Mouse (Mus musculus) midbrain, embryonic 11.5 days (tissue): ENCODE data around the gene Tbc1d10c. TPM values are rescaled to one million over a fixed set of nuclear protein-coding genes. Genes with fewer than 3 reads are reported as not detected.

Experiments
- ATAC-seq: fragments of 200-750 bp; cut with Nextera tagmentation; 2 replicates; pipeline ENCODE4 v1.8.0; 2017; ENCODE audit warnings: moderate TSS enrichment, moderate library complexity; ENCODE audit not compliant: low FRiP score
- DNase-seq: peaks from one replicate; pipeline ENCODE4 v3.0.0; 2015; ENCODE audit warnings: low spot score; ENCODE audit errors: missing footprints
- H3K27ac ChIP-seq: fragments of 300-500 bp; sonication (generic); 2 replicates; pipeline ENCODE4 v1.5.1; 2014; ENCODE audit warnings: low read depth, low read length
- H3K27me3 ChIP-seq: fragments of 300-500 bp; sonication (generic); 2 replicates; pipeline ENCODE4 v1.6.1; 2014; ENCODE audit warnings: mild to moderate bottlenecking, low read length, moderate library complexity, mixed read lengths; ENCODE audit not compliant: control insufficient read depth, insufficient read depth
- H3K36me3 ChIP-seq: fragments of 300-500 bp; sonication (generic); 2 replicates; pipeline ENCODE4 v1.6.1; 2014; ENCODE audit warnings: mild to moderate bottlenecking, low read length, moderate library complexity, mixed read lengths; ENCODE audit not compliant: control insufficient read depth, insufficient read depth
- H3K4me1 ChIP-seq: fragments of 300-500 bp; sonication (generic); 2 replicates; pipeline ENCODE4 v1.6.1; 2014; ENCODE audit warnings: low read length; ENCODE audit not compliant: control insufficient read depth, insufficient read depth
- H3K4me2 ChIP-seq: fragments of 300-500 bp; sonication (generic); 2 replicates; pipeline ENCODE4 v1.6.1; 2014; ENCODE audit warnings: mild to moderate bottlenecking, moderate library complexity
- H3K4me3 ChIP-seq: fragments of 300-500 bp; sonication (generic); 2 replicates; pipeline ENCODE4 v1.5.1; 2014; ENCODE audit warnings: low read depth, low read length
- H3K9ac ChIP-seq: fragments of 300-500 bp; sonication (generic); 2 replicates; pipeline ENCODE4 v1.6.1; 2014; ENCODE audit warnings: low read length
- H3K9me3 ChIP-seq: fragments of 300-500 bp; sonication (generic); 2 replicates; pipeline ENCODE4 v1.6.1; 2016; ENCODE audit warnings: low read length; ENCODE audit not compliant: control insufficient read depth
- WGBS: fragments of 180-500 bp; shearing (Covaris S2); extraction: QIAGEN DNeasy Blood & Tissue Kit; methylation state at CpG from one replicate; pipeline ENCODE4 v1.1.7; 2014; 5-methylcytosine and 5-hydroxymethylcytosine counted together
- polyA plus RNA-seq: library from polyadenylated mRNA; unstranded; fragments of >200 nt; fragmentation: Nextera tagmentation; extraction: Ambion mirVana; gene quantifications from 2 replicates; pipeline ENCODE4 v1.2.1, GENCODE M21; 2014

Gene Tbc1d10c
- polyA plus RNA-seq, 1 experiment from 2014 or later = 0.29 TPM

DNA sequence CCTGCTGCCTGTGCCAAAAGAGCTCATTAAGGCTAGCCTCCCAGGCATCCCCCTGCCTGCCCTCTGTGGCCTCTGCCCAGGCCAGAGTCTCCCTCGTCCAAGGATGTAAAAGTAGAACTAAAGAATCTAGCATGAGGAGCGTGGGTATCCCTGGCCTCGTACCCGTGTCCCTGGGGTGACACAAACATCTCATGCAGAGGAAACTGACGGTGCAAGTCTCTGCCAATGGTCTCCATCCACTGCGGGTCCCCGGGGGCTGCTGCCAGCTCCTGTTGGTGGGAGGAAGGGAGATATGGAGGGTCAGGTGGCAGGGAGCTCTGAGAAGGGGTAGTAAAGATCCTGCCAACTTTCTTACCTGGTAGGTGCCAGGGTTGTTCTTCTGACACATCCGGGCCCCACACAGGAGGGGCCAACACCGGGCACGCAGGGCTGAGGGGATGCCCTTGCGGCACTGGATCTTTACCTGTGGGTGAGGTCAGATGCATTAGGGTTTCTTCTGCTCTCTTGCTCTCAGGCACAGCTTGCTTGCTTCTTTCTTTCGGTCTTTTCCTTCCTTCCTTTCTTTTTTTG lies 1.9 kb downstream of the Tbc1d10c start:
- H3K27me3 ChIP-seq = no peaks in the 10 kb centered on the region
- no peak overlapping the region for H3K4me2 ChIP-seq
- peaks cover 2% of the 10 kb centered on the region; the same call in 1 of the 2 replicates for H3K36me3 ChIP-seq
- no peak for ATAC-seq
- H3K9me3 ChIP-seq = no peaks in the 10 kb centered on the region
- H3K4me1 ChIP-seq = peaks cover 12% of the 10 kb centered on the region
- H3K4me3 ChIP-seq = no peak overlapping the region
- H3K27ac ChIP-seq = no peak overlapping the region
- 85% methylated on average over 12 of the region's 12 CpGs for WGBS
- no peak overlapping the region for H3K9ac ChIP-seq
- no peak for DNase-seq

DNA sequence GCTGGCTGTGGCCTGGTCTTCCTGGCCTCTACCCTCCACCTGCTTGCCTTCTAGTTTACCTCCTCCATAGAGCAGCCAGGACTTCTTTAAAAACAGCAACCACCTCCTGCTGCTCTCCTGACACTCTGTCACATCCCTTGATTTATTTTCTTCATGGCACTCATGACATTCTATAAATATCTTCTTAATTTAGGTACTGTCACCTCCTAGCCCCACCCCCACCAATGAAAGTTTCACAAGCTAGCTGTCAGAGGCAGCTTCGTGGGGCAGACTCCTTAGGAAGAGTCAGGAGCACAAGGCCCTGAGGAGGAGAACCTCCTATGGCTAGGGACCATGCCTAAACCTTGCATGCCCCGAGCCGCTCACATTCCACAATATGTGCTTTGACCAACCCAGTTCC lies 3.8 kb downstream of the Tbc1d10c start:
- no peak for ATAC-seq
- no peak overlapping the region for H3K4me3 ChIP-seq
- H3K27ac ChIP-seq = no peak overlapping the region
- H3K4me2 ChIP-seq = no peak overlapping the region
- 80% methylated on average over 3 of the region's 3 CpGs for WGBS
- H3K27me3 ChIP-seq = no peaks in the 10 kb centered on the region
- H3K36me3 ChIP-seq = no peaks in the 10 kb centered on the region
- no peak for DNase-seq
- H3K9ac ChIP-seq = no peak overlapping the region
- H3K4me1 ChIP-seq = peaks cover 2% of the 10 kb centered on the region; the same call in 1 of the 2 replicates
- H3K9me3 ChIP-seq = no peaks in the 10 kb centered on the region

DNA sequence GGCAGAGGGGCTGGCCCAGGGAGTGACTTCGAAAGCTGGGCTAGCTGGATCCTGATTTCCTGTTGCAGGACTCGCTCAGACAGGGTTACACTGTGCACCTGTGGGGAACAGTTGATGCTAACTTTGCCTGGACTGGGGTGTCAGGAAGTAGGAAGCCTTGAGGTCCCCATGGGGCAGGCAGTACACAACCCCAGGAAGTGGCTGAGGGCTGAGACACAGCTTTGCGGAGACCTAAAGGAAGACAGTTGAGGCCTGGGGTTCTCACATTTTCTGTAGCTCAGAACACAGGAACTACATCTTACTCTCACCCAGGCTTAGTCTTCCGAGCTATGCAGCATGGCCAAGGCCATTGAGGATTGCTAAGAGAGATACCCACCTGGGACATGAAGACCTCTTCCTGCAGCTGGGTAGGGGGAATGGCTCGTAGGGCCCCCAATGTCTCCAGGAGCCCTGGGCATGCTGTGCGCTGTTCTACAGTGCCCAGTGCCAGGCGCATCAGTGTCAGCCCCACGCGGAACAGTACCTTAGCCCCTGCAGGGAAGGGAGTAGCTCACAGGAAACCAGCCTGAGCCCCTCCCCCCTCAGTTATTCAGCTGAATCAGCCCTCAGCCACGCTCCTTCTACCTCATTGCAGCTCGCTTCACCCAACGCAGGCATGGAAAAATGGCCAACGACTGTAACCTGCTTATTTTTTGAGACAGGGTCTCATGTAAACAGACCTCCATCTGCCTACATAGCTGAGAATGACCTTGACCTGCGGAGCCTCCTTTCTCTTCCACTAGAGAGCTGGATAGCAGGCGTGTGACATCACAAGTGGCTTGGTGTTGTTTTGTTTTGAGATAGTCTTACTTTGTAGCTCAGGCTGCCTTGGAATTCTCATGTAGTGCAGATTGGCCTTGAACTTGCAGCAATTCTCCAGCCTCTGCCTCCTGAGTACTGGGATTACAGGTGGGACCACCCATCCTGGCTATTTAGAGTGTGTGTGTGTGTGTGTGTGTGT lies 5.8 kb downstream of the Tbc1d10c start:
- Histone ChIP-seq H3K27me3 (no peaks in the 10 kb centered on the region), H3K9me3 (no peaks in the 10 kb centered on the region), H3K4me1 (no peaks in the 10 kb centered on the region), H3K4me3 (no peak overlapping the region), H3K36me3 (no peaks in the 10 kb centered on the region), H3K4me2 (no peak overlapping the region), H3K27ac (no peak overlapping the region), H3K9ac (no peak overlapping the region)
- DNase-seq (no peak), ATAC-seq (no peak)
- 66% methylated on average over 15 of the region's 15 CpGs for WGBS

DNA sequence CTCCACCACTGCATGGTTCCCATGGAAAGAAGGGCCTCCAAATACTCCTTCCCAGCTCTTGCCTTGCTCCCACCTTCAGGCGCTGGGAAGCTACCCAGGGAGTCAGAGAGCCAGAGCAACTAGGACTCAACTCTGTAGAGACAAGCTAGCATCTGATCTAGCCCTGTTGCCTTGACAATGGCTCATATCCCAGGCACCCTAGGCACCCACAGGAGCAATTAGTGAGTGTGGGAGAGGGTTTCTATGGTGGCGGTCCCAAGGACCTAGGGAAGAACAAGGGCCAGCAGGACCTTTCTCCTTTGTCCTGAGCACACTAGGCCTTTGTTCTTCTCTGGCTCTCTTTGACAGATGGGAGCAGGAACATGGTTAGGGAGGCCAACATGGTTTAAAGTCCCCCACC lies 7.4 kb downstream of the Tbc1d10c start:
- WGBS = 87% methylated on average over 2 of the region's 2 CpGs
- H3K27me3 ChIP-seq = no peaks in the 10 kb centered on the region
- H3K4me3 ChIP-seq = no peak overlapping the region
- ATAC-seq = no peak
- no peak for DNase-seq
- H3K9ac ChIP-seq = no peak overlapping the region
- no peaks in the 10 kb centered on the region for H3K4me1 ChIP-seq
- no peaks in the 10 kb centered on the region for H3K36me3 ChIP-seq
- no peaks in the 10 kb centered on the region for H3K9me3 ChIP-seq
- H3K27ac ChIP-seq = no peak overlapping the region
- H3K4me2 ChIP-seq = no peak overlapping the region

DNA sequence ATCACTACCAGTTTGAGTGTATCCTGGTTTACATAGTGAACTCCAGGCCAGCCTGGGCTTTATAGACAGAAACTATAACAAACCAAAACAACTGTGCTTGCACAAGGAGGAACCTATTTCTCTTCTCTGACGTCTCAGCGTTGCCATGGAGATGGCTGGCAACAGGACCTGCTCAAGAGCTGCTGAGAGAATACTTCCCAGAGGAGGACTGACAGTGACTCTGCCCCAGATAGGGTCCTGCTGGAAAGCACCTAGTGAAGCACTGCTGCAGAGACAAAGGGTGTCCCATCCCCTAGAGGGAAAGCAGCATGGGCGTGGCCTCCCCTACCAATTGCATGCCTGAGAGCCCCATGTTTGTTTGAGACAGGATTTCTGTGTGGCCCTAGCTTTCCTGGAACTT lies 9.2 kb downstream of the Tbc1d10c start:
- H3K4me3 ChIP-seq = no peak overlapping the region
- H3K36me3 ChIP-seq = no peaks in the 10 kb centered on the region
- DNase-seq (no peak), ATAC-seq (no peak)
- no peaks in the 10 kb centered on the region for H3K9me3 ChIP-seq
- H3K9ac ChIP-seq = no peak overlapping the region
- WGBS = 47% methylated on average over 3 of the region's 3 CpGs
- no peak overlapping the region for H3K27ac ChIP-seq
- H3K4me1 ChIP-seq = no peaks in the 10 kb centered on the region
- no peak overlapping the region for H3K4me2 ChIP-seq
- H3K27me3 ChIP-seq = no peaks in the 10 kb centered on the region

DNA sequence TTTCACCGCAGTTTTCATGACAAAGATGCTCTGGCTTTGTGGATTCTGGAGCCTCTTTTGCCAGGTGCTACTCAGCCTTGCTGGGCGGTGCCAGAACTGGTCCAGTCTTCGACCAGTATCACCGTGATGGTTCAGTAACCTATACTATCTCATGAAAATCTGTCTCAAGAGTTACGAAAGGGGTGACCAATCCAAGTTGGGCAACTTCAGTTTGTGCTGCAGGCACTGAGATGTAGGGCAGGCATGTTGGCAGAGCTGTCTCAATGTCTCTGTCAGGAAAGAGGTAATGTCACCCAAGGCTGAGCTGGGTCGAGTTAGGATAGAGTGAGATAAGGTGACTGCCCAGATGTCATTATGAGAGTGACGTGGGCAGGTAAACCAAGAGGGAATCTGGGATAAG lies 10.7 kb downstream of the Tbc1d10c start:
- Histone ChIP-seq H3K9ac (no peak overlapping the region), H3K4me3 (no peak overlapping the region), H3K4me2 (no peak overlapping the region), H3K27ac (no peak overlapping the region), H3K27me3 (no peaks in the 10 kb centered on the region), H3K36me3 (no peaks in the 10 kb centered on the region), H3K9me3 (no peaks in the 10 kb centered on the region), H3K4me1 (peaks cover 5% of the 10 kb centered on the region)
- 87% methylated on average over 7 of the region's 7 CpGs for WGBS
- DNase-seq = no peak
- no peak for ATAC-seq

DNA sequence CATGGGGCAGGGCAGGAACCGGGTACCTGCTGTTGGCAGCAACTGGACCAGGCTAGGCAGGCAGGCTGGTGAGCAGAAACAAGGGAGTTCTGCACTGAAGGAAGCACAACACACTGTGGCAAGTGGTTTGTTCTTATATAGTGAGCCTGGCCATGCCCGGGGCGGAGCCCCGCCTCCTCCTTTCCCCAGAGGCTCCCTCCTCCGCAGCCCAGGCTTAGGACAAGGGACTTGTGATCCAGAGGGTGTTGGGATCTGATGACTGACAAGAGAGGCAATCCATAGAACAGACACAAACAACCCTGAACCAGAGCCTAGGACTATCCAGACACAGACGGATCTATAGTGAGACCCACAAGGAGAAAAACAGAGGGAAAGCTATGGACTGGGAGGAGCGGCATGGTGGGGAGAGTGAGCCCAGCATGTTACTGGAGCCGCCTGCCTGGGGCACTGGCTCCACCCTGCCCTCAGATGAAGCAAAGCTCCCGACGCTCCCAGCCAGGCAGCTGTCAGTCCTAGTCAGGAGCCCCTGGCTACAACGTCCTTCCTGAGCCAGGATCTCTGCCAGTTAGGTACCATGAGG lies 15.6 kb downstream of the Tbc1d10c start, which contains the start of gene Carns1:
TSS of gene Carns1 (minus strand) at position 112 of the 580 bp plus-strand sequence.
- Histone ChIP-seq H3K9me3 (no peaks in the 10 kb centered on the region), H3K27me3 (no peaks in the 10 kb centered on the region), H3K27ac (no peak within 1 kb of the TSS), H3K9ac (peak within 1 kb of the TSS; percentile 48), H3K4me1 (peaks cover 8% of the 10 kb centered on the region), H3K36me3 (no peaks in the 10 kb centered on the region), H3K4me3 (0 out of 2 replicates have a peak within 1 kb of the TSS, but pooled peaks have one; percentile 9), H3K4me2 (peak within 1 kb of the TSS; percentile 37)
- WGBS = 1% methylated on average over 11 of the region's 11 CpGs
- DNase-seq (peak; percentile 86), ATAC-seq (peak; percentile 75; the same call in 1 of the 2 replicates)

DNA sequence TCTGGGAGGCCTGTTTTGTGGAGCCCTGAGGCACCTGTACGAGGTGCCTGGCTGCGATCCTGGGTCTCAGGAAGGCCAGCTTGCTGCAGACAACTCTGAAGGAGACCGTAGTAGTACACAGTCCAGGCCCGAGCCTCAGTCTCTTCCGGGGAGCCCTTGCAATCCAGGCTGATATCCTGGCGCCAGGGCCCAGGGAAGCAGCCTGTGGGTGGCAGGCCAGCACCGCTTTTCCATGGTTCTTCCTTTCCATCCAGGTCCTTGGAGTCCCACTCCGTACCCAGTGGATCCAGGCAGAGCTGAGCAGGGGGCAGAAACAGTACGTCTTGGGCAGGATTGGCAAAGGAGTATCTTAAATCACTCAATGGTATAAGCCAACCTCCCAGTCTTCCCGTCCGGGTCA lies 18.2 kb downstream of the Tbc1d10c start:
- no peak overlapping the region for H3K4me3 ChIP-seq
- ATAC-seq (no peak), DNase-seq (no peak)
- H3K36me3 ChIP-seq = no peaks in the 10 kb centered on the region
- no peak overlapping the region for H3K27ac ChIP-seq
- H3K9me3 ChIP-seq = no peaks in the 10 kb centered on the region
- WGBS = 60% methylated on average over 11 of the region's 11 CpGs
- H3K27me3 ChIP-seq = no peaks in the 10 kb centered on the region
- peaks cover 15% of the 10 kb centered on the region for H3K4me1 ChIP-seq
- H3K9ac ChIP-seq = 0 out of 2 replicates have a peak overlapping the region, but pooled peaks have one; percentile 33
- no peak overlapping the region for H3K4me2 ChIP-seq
